Mouse (Mus musculus) erythroblast, adult 5-6 weeks (primary cell): ENCODE results near the gene Bgn. TPM values are rescaled to one million over a fixed set of nuclear protein-coding genes. Genes with fewer than 3 reads are reported as not detected.
"Not testable (repeated sequence)": the region's sequence is repeated elsewhere in the genome, so short reads cannot be mapped to it uniquely, and the experiment has no call there.

Experiments used
- ATAC-seq: replicated peaks from 2 replicates; pipeline ENCODE4 v1.8.0; 2016; ENCODE audit warnings: moderate number of reproducible peaks, mild to moderate bottlenecking, moderate TSS enrichment, inconsistent platforms; ENCODE audit not compliant: poor library complexity, low FRiP score, severe bottlenecking
- total RNA-seq, 2 experiments: library from RNA; stranded (forward) in 1 of 2; stranded (reverse) in 1 of 2; fragments of 150-400 nt in 1 of 2; fragments of 200-764, 138-1000 nt in 1 of 2; gene quantifications; 2 replicates each; pipeline versions ENCODE4 v1.2.3 to v1.2.4; 2015 to 2017; ENCODE audit warnings: low replicate concordance in 2 of 2

Gene Bgn
- total RNA-seq, 2 experiments from 2014 or later: 3.5 TPM; not detected in 1

DNA sequence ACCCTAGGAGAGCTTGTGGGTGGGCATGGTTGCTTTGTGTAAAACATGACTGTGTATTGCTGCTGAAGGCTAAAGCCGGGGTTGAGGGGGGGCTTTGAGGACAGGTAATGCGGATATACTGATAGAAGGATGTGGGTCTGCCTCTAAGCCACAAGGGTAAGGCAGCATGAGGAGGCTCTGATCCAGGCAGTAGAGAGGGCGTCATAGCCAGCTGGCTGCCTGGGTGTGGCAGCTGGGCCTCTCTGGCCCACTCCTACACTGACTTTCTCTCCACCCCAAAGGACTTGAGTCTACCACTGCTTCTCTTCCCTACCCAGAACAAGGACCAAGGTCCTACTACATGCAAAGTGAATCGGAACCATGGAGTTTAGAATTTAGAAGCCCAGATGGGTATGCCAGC, 1.5 kb downstream of the Bgn start:
- ATAC-seq: no peak

DNA sequence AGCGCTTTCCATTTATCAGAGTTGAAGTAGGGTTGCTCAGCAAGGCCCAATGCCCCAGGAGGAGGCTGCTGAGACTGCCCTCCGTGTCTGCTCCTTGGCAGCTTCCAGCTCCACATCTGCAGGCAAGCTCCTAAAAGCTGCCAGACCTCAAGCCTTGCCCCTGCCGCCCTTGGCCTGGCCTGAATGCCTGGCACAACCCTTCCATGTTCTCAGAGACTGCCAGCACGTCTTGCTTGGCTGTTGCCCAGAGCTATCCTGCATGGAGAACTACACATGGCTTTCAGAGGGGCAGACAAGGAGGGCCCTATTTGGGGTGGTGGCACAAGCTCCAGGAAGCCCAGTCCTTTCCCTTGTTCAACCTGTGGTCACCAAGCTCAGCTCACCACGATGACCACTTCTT, 3.5 kb downstream of the Bgn start:
- ATAC-seq: no peak

DNA sequence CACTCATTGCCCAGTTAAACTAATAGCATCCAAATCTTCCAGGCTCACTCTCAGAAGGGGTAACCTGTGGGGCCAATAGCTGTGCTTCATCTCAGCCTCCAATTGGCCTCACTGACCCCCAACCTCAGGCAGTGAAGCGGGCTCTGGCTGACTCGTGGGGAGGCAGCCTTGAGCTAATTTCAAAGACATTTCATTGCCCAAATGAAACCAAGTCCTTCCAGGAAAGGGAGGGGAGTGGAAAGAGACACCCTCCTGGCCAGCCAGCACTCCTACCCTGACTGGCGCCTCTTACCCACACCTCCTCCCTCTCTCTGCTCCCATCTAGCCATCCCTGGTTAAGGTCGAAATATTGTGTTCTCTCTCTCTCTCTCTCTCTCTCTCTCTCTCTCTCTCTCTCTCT, 6.8 kb downstream of the Bgn start:
- ATAC-seq: no peak

DNA sequence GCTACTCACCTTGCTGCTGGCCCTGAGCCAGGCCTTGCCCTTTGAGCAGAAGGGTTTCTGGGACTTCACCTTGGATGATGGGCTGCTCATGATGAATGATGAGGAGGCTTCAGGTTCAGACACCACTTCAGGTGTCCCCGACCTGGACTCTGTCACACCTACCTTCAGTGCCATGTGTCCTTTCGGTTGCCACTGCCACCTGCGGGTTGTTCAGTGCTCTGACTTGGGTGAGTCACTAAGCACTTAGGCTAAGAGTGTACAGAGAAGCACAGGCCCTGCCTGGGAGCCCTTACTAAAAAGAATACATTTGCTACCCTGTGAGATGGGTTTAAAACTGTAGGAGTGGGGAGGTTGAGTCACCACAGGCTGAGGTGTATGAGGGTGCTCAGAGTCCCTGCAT, 7.4 kb downstream of the Bgn start:
- no peak for ATAC-seq

DNA sequence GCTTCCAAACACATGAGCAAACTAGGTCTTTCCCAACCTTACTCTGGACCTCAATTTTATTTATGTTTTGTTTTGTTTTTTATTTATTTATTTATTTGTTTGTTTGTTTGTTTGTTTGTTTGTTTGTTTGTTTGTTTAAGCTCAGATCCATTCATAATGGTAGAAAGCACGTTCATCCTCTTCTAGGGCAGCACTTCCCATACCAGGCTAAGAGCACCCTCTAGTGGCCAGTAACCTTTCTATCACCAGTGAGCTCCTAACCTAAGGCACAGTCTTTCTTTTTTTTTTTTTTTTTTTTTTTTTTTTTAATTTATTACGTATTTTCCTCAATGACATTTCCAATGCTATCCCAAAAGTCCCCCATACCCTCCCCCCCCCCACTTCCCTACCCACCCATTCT, 10.2 kb downstream of the Bgn start:
- not testable (repeated sequence) for ATAC-seq

DNA sequence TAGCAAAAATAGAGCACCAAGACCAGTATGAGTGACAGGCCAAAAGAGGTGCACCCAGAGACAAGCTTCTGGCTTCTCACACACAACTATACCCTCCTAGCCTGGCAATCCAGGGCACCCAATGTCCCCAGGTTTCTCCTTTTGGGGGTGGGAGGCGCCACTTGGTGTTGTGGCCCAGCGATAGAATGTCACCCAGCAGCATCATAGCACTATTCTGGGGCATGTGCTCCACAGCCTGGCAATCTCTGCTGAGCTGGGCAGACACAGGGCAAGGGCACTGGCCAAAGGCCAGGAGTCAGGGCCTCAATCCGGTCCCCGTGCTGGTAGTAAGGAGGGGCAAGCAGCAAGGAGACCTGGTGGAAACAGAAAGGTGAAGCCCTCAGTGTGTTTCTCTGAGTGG, 13.3 kb downstream of the Bgn start:
- ATAC-seq: no peak

DNA sequence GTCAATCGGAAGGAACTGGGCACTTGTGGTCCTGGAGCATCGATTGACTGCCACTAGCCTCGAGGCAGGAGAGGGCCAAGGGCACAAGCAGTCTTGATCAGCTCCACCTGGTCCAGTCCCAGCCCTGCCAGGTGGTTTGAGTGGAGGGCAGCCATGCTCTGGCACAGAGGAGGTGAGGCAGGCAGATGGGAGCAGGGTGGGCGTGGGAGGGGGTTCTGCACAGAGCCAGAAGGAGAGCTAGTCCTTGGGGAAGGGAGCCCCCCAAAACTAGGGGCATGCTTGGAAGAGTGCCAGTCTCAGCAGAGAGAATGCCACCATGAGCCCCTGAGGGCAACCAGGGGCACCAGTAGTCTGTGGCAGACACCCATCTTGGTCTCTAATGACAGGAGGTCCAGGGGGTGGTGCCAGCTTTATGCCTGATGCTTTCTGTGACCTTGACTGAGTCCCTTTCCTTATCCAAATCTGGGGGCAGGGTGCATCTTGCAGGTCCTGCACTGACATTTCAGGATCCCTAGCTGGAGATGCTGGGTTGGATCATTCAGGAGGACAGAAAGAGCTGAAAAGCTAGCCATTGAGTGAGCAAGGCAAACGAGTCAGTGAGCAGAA, 21.8 kb downstream of the Bgn start:
- no peak for ATAC-seq

DNA sequence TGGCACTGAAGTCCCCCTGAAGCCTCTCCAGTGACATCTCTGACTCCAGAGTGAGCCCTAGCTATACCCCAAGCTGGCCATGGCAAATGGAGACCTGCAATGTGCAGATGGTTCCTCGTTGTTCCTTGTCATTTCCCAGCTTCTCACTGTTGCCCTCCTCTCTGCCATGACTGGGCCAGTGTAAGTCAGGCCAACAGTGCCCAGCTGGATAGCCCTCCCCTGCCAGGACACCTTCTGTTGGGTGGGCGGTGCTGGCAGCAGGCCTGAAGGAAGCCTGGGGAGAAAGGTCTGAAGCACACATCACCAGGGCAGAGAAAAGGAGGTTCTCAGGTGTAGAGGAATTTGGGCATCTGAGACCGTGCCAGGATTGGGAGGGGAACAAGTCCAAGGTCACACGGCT, 23.2 kb downstream of the Bgn start:
- no peak for ATAC-seq

DNA sequence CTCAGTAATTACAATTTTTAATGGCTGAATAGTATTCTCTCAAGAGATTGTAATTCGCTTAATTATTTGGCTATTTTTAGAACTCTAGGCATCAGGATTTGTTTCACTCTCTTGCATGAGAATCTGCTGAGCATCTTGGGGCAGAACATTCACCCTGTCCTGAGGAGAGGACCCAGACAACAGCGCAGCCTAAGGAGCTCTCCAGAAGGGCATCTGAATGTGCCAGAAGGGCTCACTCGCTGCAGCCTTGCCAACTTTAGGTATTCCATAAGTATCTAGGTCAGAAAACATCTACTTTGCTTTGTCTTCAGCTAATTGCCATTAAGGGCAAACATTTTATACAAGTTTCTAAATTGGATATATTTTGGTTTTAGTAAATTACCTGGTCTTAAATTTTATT, 25.8 kb downstream of the Bgn start:
- ATAC-seq: no peak

DNA sequence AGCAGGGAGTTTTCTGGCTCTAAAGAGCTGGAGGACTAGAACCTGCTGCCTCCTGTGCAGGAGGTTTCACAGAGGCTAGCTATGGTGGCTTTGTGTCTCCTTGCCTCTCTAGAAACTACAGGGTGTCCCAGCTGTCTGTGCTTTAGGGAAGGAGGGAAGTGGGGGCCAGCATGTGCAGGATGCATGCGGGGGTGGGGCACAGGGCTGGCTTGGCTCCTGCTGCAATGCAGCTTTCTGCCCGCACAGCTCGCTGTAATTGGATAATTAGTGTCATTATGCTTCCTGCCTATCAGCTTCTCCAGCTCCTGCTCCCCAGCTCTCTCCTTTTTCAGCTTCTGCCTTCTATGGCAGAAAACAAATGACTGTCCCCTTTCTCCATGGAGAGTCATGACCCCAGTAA, 29.5 kb downstream of the Bgn start:
- no peak for ATAC-seq

DNA sequence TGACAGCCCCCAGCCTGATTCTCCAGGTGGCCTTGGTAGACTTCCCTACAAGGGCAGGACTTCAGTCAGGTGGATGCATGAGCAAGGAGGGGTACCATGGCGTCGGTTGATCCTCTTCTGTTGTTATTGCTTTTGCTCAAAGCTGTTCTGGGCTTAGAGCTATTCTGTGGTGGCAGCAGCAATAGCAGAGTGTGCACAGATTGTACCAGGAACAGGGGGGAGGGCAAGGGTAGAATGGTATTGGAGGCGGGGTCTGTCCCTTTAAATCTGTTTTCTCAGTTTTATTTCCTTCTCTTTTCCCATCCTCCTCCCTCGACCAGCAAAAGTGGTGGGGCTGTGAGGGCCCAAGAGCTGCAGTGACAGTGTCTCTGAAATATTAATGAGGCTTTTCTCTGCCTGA, 33.2 kb downstream of the Bgn start:
- no peak for ATAC-seq

DNA sequence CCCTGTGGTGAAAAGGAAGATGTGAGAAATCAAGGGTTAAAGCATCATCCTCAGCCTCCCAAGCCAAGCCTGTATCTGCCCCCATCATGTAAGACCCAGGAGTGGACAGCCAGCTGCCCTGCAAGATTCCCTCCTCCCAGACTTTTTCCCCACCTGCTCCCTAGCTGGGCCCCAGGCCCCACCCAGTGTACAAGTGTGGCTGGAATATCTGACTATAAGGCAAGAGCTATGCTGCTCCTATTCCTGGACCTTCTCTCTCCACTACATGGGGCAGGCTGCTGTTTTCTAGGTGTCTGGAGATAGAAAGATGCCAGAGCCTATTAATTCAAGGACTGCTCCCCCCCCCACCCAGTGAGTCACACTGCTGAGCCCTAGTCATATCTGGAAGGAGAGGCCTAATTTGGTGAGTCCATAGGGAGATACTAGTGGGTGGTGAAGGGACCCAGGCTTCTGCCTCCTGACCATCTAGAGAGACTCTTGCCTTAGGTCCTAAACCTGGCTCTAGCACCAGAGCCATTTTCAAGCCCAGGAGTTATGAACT, 33.7 kb downstream of the Bgn start:
- ATAC-seq: no peak

DNA sequence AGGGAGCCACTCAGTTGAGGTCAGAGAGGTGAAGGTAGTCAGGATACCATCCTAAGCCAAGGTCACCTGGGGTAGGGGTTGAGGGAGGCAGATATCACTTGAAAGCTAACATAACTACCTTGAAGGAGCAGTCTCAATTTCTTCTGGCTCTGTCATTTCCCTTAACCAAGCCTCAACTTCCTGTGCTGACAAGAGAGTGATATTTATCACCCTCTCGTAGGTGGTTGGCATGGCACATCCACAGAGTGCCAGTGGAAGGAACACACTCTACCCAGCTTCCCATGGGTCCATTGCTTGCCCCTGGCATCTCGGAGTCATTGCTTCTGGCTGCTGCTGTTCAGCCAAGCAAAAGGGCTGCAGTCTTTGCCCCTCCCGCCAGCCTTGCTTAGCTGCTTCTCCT, 37.3 kb downstream of the Bgn start:
- no peak for ATAC-seq

DNA sequence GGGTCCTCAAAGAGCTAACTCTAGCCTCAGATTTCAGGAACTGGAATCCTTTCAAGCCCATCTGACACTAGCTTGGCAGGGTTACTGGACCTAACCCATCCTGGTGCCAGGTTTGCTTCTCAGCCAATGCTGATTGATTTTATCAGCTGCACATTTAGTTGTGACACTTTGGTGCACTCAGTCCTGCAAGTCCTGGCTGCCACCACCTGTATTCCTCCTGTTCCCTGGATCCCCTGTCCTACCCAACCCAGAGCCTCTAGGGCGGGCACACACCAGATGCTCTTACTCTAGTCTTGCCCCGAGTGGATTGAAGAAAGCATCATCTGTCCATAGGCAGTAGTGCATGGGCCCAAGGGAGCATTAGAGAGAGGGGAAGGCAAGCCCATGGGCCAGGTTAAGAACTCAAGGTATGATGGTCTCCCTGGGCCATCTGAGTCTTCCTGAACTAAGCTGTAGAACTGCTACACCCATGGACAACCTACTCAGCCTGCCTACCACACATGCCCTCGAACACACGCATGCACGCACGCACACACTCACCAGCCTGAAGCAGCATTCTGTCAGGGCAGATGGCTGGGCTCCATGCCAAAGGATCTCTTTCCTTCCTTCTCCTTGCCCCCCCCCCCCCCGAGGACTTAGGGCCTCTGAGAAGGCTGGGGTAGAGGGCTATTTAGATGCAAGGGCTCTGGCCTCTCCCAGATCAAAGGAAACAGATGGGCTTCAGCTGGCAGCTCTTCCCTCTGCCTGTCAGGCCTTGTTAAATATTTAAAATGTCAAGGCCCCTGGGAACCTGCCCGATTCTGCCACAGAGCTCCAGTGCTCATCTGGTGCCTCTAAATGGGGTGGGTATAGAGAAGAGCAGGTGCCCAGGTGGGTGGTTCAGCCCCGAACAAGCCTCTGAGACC, 41.2 kb downstream of the Bgn start:
- ATAC-seq: no peak

DNA sequence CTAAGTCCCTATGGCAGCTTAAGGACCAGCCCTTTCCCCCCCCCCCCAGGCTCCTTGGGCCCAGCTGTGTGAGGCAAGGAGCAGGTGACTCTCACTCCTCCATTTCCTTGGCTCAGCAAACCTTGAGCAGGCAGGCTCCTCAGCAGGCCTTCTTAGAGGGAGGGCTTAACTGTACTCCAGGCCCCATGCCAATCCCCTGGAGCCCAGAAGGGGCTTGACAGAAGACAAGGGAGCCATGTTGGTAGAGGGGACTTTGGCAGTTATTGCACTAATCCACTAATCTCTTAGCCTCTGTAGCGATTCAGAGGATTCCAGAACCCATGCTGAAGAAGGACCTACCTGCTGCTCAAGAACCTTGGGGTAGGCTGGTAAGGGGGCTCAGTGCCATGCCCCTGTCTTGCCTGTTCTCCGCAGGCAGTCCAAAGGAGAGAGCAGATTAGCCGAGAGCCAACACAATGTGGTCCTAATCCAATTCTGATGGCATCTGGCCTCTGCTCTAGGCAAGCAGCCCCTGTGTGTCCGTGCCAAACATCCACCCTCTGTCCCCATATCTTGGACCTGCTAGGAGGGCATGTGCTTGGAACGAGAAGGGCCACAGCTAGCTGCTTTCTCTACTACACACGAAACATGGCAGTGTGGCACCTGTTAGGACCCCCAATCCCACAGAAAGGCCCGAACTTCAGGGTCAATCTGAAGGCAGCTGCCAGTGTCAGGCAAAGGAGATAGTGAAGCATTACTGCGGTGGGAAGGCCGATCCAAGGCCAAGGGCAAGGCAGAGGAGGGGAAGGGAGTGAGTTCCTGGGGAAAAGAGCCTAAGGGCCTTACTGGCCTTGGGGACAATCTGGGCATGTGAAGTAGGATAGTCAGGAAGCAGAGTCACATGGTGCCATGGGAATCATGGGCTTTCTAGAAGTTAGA, 42.1 kb downstream of the Bgn start:
- no peak for ATAC-seq

DNA sequence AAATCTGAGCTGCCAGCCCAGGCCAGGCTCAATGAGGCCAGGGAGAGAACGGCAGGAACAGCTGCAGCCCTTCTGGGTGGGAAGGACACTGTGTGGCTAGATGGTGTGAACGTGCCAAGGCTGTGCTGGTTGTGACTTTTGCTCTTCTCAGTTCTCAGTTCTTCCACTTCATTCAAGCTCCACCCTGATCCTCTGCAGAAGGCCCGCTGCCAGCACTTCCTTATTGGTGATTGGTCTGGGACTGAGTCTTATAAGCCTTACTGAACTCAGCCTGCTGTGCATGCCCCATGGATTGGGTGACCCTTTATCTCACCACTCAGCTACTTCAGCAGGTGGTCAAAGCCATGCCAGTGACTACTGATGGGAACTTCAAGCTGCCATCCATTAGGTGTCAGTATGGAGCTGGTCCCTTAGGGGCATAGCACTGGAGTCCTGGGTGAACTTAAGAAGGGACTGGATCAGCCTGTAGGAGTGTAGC, 43.0 kb downstream of the Bgn start:
- ATAC-seq: no peak

DNA sequence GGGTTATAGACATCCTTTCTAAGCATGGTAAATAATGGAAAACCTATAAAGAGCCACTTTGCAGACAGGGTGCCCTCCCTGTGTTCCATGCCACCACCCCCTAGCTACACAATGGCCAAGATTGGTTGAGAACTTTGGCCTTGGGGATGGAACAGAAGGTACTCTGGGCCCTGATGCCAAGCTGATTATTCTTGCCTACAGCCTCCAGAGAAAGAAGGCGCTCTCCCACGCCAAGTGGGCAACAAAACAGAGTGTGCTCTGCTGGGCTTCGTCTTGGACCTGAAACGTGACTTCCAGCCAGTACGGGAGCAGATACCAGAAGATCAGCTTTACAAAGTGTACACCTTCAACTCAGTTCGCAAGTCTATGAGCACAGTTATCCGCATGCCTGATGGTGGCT, 54.5 kb downstream of the Bgn start:
- ATAC-seq: no peak

DNA sequence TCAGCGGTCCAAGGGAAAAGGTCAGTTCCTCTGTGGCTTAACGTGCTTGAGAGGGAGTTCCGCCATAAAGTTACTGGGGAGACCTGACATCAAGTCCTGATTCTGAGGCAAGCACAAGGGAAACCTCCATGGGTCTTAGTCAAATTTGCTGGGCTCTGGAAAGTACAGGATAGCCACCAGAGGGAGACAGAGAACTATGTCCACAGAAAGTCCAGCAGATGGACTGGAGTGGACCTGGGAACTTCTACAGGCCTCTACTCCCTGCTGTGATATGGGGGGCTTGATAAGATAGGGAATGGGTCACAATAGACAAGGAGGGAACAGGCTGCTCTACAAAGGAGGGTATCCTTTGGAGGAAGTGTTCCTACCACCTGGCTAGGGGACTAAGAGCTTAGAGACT, 59.9 kb downstream of the Bgn start:
- ATAC-seq: no peak
